Mouse (Mus musculus) testis, adult 2 months (tissue): Measurements from ENCODE around the gene Ptpn9. TPM values are rescaled to one million over a fixed set of nuclear protein-coding genes. Genes with fewer than 3 reads are reported as not detected.
"Not testable (repeated sequence)": the region's sequence is repeated elsewhere in the genome, so short reads cannot be mapped to it uniquely, and the experiment has no call there.

ENCODE experiments used
- H3K27ac ChIP-seq: fragments of 200-500 bp; 2 replicates; pipeline ENCODE4 v1.5.1; 2012; ENCODE audit warnings: low read depth, low read length; ENCODE audit not compliant: control insufficient read depth, insufficient read depth
- H3K27me3 ChIP-seq: fragments of 200-500 bp; 2 replicates; pipeline ENCODE4 v1.6.1; 2012; ENCODE audit warnings: mild to moderate bottlenecking, low read length, moderate library complexity; ENCODE audit not compliant: control insufficient read depth, insufficient read depth
- H3K36me3 ChIP-seq: fragments of 200-500 bp; 2 replicates; pipeline ENCODE4 v1.6.1; 2012; ENCODE audit warnings: mild to moderate bottlenecking, low read length; ENCODE audit not compliant: control insufficient read depth, insufficient read depth
- H3K4me1 ChIP-seq: fragments of 200-500 bp; 2 replicates; pipeline ENCODE4 v1.6.1; 2012; ENCODE audit warnings: low read length; ENCODE audit not compliant: control insufficient read depth, insufficient read depth
- H3K4me3 ChIP-seq: fragments of 200-500 bp; 2 replicates; pipeline ENCODE4 v1.5.1; 2012; ENCODE audit warnings: low read depth, mild to moderate bottlenecking, low read length, moderate library complexity, mixed read lengths; ENCODE audit not compliant: control insufficient read depth
- CTCF ChIP-seq: fragments of 200-500 bp; IDR thresholded peaks from 2 replicates; pipeline ENCODE4 v1.5.1; 2012; ENCODE audit warnings: low read depth, mild to moderate bottlenecking, inconsistent platforms, low read length, moderate library complexity; ENCODE audit not compliant: control insufficient read depth, insufficient read depth, insufficient replicate concordance
- POLR2A ChIP-seq: fragments of 200-500 bp; IDR thresholded peaks from 2 replicates; pipeline ENCODE4 v1.6.1; 2012; ENCODE audit warnings: low read depth, mild to moderate bottlenecking, inconsistent platforms, low read length, moderate library complexity; ENCODE audit not compliant: control insufficient read depth
- polyA plus RNA-seq: library from polyadenylated mRNA; depleted of rRNA; stranded (reverse); fragments of >200 nt; gene quantifications from 2 replicates; pipeline ENCODE4 v1.2.3, GENCODE M21; 2012

Ptpn9 gene
- polyA plus RNA-seq, 1 experiment = 21.9 TPM

DNA sequence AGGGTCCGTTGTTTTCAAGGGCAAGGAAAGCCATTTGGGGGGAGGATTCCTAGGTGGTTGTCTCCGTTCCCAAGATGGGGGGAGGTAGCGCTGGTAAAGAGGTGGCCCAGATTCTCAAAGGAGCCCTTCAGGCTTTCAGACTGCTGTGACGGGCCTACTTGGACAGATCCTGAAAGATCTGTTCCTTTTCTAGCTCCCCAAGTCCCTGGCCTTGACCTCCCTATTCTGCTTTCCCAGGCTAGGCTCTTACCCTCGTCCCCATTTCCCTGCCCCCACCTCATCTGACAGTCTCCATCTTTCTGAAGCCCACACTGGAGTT, 1.3 kb downstream of the Ptpn9 start:
- H3K4me3 ChIP-seq = peak overlapping the region; percentile 94
- no peak for TF ChIP-seq CTCF
- TF ChIP-seq POLR2A = no peak
- peak overlapping the region; percentile 95 for H3K27ac ChIP-seq
- no peaks in the 10 kb centered on the region for H3K36me3 ChIP-seq
- H3K4me1 ChIP-seq = peaks cover 2% of the 10 kb centered on the region
- H3K27me3 ChIP-seq = no peaks in the 10 kb centered on the region

DNA sequence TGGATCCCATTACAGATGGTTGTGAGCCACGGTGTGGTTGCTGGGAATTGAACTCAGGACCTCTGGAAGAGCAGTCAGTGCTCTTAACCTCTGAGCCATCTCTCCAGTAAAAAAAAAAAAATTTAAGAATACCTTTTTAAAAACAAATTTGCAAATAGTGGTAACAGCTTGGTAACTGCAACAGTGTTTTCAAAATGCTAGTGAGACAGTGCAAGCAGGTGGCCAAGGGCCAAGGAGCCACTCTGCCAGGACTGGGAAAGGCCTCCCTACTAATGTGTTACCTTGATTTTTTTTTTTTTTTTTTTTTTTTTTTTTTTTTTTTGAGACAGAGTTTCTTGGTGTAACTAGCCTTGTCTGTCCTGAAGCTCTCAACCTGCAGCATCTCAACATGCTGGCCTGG, 2.5 kb downstream of the Ptpn9 start:
- not testable (repeated sequence) for H3K36me3 ChIP-seq, H3K4me3 ChIP-seq, H3K4me1 ChIP-seq, H3K27ac ChIP-seq, H3K27me3 ChIP-seq

DNA sequence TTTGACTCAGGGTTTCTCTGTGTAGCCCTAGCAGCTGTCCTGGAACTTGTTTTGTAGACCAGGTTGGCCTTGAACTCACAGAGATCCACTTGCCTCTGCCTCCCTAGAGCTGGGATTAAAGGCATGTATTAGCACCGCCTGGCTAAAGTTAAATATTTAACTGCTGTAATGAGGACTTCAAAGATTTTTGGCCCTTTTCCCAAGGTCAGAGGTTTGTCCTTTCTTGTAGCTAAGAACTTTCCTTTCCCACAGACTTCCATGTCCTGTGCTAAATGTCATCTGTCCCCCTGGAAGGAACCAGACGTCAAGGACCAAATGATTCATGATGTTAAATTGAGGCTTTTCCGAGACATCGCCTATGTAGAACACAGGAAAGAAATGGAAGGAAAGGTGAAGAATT, 8.3 kb downstream of the Ptpn9 start:
- no peaks in the 10 kb centered on the region for H3K27me3 ChIP-seq
- no peak overlapping the region for H3K4me3 ChIP-seq
- no peaks in the 10 kb centered on the region for H3K4me1 ChIP-seq
- no peaks in the 10 kb centered on the region for H3K36me3 ChIP-seq
- no peak overlapping the region for H3K27ac ChIP-seq
- no peak for TF ChIP-seq CTCF
- TF ChIP-seq POLR2A = no peak

DNA sequence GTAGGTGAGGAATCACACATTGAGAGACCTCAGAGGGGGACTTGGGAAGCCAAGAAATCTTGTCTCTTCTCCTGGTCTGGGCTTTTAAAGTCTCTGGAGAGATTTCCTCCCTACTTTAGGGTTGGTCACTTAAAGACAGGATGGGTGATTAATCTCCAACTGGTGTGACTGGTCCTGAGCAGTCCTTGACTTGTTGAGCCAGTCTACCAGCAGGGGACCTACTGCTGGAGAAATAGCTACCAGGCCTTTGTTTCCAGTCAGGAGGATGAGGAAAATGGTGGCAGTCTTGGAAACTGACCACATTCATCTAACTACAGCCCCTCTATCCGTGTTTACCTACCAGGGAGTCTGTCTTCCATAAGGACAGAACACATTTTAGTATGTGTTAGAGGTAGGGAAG, 17.7 kb downstream of the Ptpn9 start:
- H3K27me3 ChIP-seq = no peaks in the 10 kb centered on the region
- TF ChIP-seq POLR2A (no peak), CTCF (no peak)
- no peaks in the 10 kb centered on the region for H3K36me3 ChIP-seq

DNA sequence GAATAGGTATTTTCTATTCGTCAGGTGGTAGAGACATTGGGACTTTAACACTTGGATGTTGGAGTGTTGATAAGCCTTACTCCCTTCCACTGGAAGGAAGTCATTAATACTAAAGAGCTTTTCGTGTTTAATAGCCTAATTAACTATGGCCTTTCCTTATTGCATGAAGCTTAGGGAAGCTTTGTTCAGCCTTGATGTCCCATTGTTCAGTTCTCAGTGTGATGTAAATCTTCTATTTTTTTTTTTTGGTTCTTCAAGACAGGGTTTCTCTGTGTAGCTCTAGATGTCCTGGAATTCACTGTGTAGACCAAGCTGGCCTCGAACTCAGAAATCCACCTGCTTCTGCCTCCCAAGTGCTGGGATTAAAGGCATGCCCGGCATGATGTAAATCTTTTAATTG, 18.2 kb downstream of the Ptpn9 start:
- no peaks in the 10 kb centered on the region for H3K4me1 ChIP-seq
- H3K4me3 ChIP-seq = no peak overlapping the region
- no peak overlapping the region for H3K27ac ChIP-seq
- no peaks in the 10 kb centered on the region for H3K36me3 ChIP-seq
- TF ChIP-seq POLR2A (no peak), CTCF (no peak)
- no peaks in the 10 kb centered on the region for H3K27me3 ChIP-seq

More for the DNA sequence above, 17.7 kb downstream of the Ptpn9 start:
- H3K4me3 ChIP-seq = no peak overlapping the region
- no peaks in the 10 kb centered on the region for H3K4me1 ChIP-seq
- H3K27ac ChIP-seq = no peak overlapping the region

DNA sequence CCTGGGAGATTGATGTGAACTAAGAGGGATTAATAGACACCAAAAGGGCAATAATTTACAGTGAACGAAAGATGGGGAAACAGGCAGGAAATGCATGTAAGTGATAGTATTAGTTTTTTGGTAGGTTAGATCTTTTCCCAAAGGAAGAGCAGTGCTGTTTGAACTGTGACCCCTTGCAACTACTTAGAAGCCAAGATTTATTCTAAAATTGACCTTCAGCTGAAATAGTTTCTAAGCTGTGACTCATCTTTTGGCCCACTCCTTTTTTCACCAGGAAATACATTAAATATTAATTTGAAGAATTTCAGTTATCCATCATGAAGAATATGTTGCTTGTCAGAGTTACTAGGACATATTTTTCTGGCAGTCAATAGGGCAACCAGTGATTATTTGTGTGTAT, 19.0 kb downstream of the Ptpn9 start:
- H3K4me3 ChIP-seq = no peak overlapping the region
- TF ChIP-seq POLR2A = no peak
- TF ChIP-seq CTCF = no peak
- no peaks in the 10 kb centered on the region for H3K36me3 ChIP-seq
- no peak overlapping the region for H3K27ac ChIP-seq
- H3K4me1 ChIP-seq = no peaks in the 10 kb centered on the region
- no peaks in the 10 kb centered on the region for H3K27me3 ChIP-seq

DNA sequence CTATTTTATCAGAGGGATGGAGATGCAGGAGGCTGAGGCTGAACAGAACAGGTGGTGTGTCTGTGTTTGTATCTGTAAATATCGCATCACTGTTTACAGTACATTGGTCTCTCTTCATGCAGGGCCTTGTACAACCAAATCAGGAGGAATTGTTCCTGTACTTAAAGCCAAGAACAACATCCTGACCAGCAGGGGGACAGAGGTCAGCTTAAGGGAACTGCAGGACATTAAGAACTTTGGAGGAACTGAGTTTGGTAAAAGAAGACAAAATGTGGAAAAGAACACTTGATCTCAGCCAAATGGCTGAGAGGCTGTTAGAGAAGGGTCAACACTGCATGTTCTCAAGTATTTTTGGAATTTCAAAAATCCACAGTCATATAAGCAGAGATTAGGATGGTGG, 20.0 kb downstream of the Ptpn9 start:
- TF ChIP-seq CTCF (no peak), POLR2A (no peak)
- H3K27ac ChIP-seq = no peak overlapping the region
- H3K27me3 ChIP-seq = no peaks in the 10 kb centered on the region
- no peaks in the 10 kb centered on the region for H3K4me1 ChIP-seq
- H3K36me3 ChIP-seq = no peaks in the 10 kb centered on the region
- no peak overlapping the region for H3K4me3 ChIP-seq

DNA sequence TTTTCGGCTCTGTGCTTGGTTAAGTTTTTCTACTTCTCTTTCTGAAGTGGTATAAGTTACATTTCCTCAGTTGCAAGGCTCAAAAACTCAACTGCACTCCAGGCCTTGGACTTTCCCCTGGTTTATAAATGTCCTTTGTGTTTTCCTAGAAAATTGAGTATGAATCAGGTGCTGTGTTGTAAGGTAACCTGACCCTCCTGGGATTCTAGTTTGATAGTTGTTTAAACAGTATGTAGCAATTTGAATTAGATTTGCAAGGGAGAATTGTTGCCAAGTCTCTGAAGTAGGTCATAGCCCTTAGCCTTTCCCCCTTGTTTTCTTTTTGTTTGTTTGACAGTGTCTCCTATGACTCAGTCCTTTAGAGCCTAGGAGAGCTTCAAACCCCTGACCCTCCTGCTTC, 22.9 kb downstream of the Ptpn9 start:
- no peak overlapping the region for H3K4me3 ChIP-seq
- no peaks in the 10 kb centered on the region for H3K27me3 ChIP-seq
- no peaks in the 10 kb centered on the region for H3K4me1 ChIP-seq
- H3K36me3 ChIP-seq = no peaks in the 10 kb centered on the region
- no peak overlapping the region for H3K27ac ChIP-seq
- no peak for TF ChIP-seq POLR2A
- no peak for TF ChIP-seq CTCF

DNA sequence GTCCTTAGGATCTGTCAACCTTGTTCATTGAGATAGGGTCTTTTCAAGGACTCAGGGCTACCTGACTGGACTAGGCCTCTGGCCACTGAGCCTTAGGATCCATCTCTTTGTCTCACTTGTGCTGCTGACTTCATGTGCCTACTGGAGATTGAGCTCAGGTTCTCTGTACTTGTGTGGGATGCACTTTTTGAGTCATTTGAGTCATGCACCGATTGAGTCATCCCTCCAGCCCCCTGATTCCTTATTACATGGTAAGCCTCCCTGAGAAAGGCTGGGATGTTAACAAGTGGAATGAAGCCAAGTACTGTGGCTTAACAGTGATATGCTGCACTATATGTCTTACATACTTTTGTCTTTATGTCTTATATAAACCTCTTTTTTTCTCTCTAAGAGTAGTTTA, 37.0 kb downstream of the Ptpn9 start:
- no peak overlapping the region for H3K4me3 ChIP-seq
- H3K36me3 ChIP-seq = no peaks in the 10 kb centered on the region; the same call in 1 of the 2 replicates
- H3K27me3 ChIP-seq = no peaks in the 10 kb centered on the region
- no peaks in the 10 kb centered on the region for H3K4me1 ChIP-seq
- no peak overlapping the region for H3K27ac ChIP-seq
- TF ChIP-seq POLR2A (no peak), CTCF (no peak)
